Comparison of ENCODE assay signal across 15 mouse cellular contexts in genomic region chr7:34888891-34889290, GRCm38 (mm10). TPM values are rescaled to one million over a fixed set of nuclear protein-coding genes. Genes with fewer than 3 reads are reported as not detected.
DNase-seq lines count a peak whose midpoint lies in the region; ATAC-seq lines count a peak whose summit lies in the region.
"Had no signal": no experiment of that assay in that cellular context is flagged by ENCODE, and none has a peak within 500 bp of the region (broad histone marks: within the 10 kb centered on the region; RNA-seq: fewer than 3 reads in every experiment).

No protein-coding gene starts in this region.

- intact Hi-C loops in left cerebral cortex, postnatal 25 days (cut with DNase I), result no loop called here

- H3K27ac ChIP-seq in forebrain, embryonic 13.5 days, result no peak overlapping the region
- no peak overlapping the region for H3K27ac ChIP-seq in forebrain, embryonic 10.5 days
- H3K27ac ChIP-seq: embryonic facial prominence, embryonic 15.5 days; limb, embryonic 13.5 days had no signal

- H3K9ac ChIP-seq in forebrain, embryonic 13.5 days, result no peak overlapping the region
- H3K9ac ChIP-seq: embryonic facial prominence, embryonic 15.5 days; heart, embryonic 12.5 days; limb, embryonic 13.5 days had no signal

- H3K4me2 ChIP-seq in forebrain, embryonic 13.5 days, result no peak overlapping the region
- H3K4me2 ChIP-seq: embryonic facial prominence, embryonic 15.5 days; heart, embryonic 12.5 days; limb, embryonic 13.5 days had no signal

- no peak overlapping the region for H3K4me3 ChIP-seq in forebrain, embryonic 13.5 days
- no peak overlapping the region for H3K4me3 ChIP-seq in forebrain, embryonic 10.5 days
- H3K4me3 ChIP-seq: embryonic facial prominence, embryonic 15.5 days; heart, embryonic 12.5 days; limb, embryonic 13.5 days had no signal

- H3K36me3 ChIP-seq in forebrain, embryonic 13.5 days (ENCODE audit: poor library complexity, severe bottlenecking), result no peaks in the 10 kb centered on the region
- no peaks in the 10 kb centered on the region for H3K36me3 ChIP-seq in forebrain, embryonic 10.5 days (replicated peaks)
- H3K36me3 ChIP-seq: embryonic facial prominence, embryonic 15.5 days; heart, embryonic 12.5 days; limb, embryonic 13.5 days had no signal

- H3K9me3 ChIP-seq in forebrain, embryonic 13.5 days (replicated peaks), result peaks cover 3% of the 10 kb centered on the region; the same call in 1 of the 2 replicates
- H3K9me3 ChIP-seq in forebrain, embryonic 10.5 days, result 0 out of 2 replicates have a peak, but pooled peaks cover 6% of the 10 kb centered on the region
- H3K9me3 ChIP-seq: embryonic facial prominence, embryonic 15.5 days; heart, embryonic 12.5 days; limb, embryonic 13.5 days had no signal

- no peak for DNase-seq in forebrain, embryonic 10.5 days (ENCODE audit: extremely low spot score, low spot score)
- DNase-seq in left cerebral cortex, postnatal 25 days (ENCODE audit: low spot score in 2 of 2), result peak; percentile 23 to 62
- no peak for DNase-seq in left cerebral cortex, adult 11 months (ENCODE audit: low spot score)
- peak; percentile 24 to 46 for DNase-seq in layer of hippocampus, postnatal 36 days
- peak; percentile 60 for DNase-seq in telencephalon, adult 2 months (ENCODE audit: low read depth, low spot score)
- DNase-seq in heart, adult 8-10 months (ENCODE audit: low spot score), result no peak
- DNase-seq: cerebellum, adult 9-11 months; kidney, postnatal 4 days; lung, adult 18-20 months had no signal

- no peaks in the 10 kb centered on the region for H3K27me3 ChIP-seq in forebrain, embryonic 13.5 days
- H3K27me3 ChIP-seq in forebrain, embryonic 10.5 days (ENCODE audit: poor library complexity, severe bottlenecking), result no peaks in the 10 kb centered on the region
- H3K27me3 ChIP-seq: embryonic facial prominence, embryonic 15.5 days; heart, embryonic 12.5 days; limb, embryonic 13.5 days had no signal

- 62% methylated on average over 12 of the region's 12 CpGs for WGBS in forebrain, embryonic 13.5 days
- 68% methylated on average over 12 of the region's 12 CpGs for WGBS in forebrain, embryonic 10.5 days

- H3K4me1 ChIP-seq in forebrain, embryonic 13.5 days, result no peaks in the 10 kb centered on the region
- H3K4me1 ChIP-seq in forebrain, embryonic 10.5 days, result peaks cover 4% of the 10 kb centered on the region
- H3K4me1 ChIP-seq: heart, embryonic 12.5 days; limb, embryonic 13.5 days had no signal

- peak; percentile 43; the same call in 1 of the 2 replicates for ATAC-seq in forebrain, embryonic 13.5 days
- ATAC-seq in erythroblast, adult 5-6 weeks (replicated peaks; ENCODE audit: low FRiP score, poor library complexity, severe bottlenecking), result no peak
- ATAC-seq: intestine, postnatal 0 days had no signal

RNA-seq across cellular contexts. Expression of gene Pepd, which starts 23.3 kb away (rescaled TPM):
- polyA plus RNA-seq in forebrain, embryonic 13.5 days (2015; fragmentation: Nextera tagmentation; extraction: Ambion mirVana), result 46.5 and 52.1 TPM in 2 replicates
- polyA plus RNA-seq in forebrain, embryonic 10.5 days (2016; fragmentation: Nextera tagmentation; extraction: Ambion mirVana), result 74.0 and 78.5 TPM in 2 replicates
- total RNA-seq in left cerebral cortex, postnatal 25 days (2021), result 10 to 100 TPM; 29.5 to 32.6 TPM
- total RNA-seq in layer of hippocampus, postnatal 36 days (2021), result 10 to 100 TPM; 33.2 to 33.6 TPM
- 10 to 100 TPM; 23.3 to 27.0 (median 26.3) TPM for total RNA-seq in heart, adult 8-10 months (2022)
- 28.1 and 29.0 TPM in 2 replicates for total RNA-seq in erythroblast, adult 5-6 weeks (2015; ENCODE audit: low replicate concordance)
- 59.6 and 76.5 TPM in 2 replicates for total RNA-seq in erythroblast, adult 5-6 weeks (2017; ENCODE audit: low replicate concordance)

Comparison
In these comparisons a context has a peak if more than half of its experiments do, and no peak if none do; other contexts are left out.
1. DNase-seq: peak in left cerebral cortex, postnatal 25 days (2 of 2), layer of hippocampus, postnatal 36 days (2 of 2) and telencephalon, adult 2 months (single experiment); none in forebrain, embryonic 10.5 days (single experiment), left cerebral cortex, adult 11 months (single experiment) and heart, adult 8-10 months (single experiment).